20 mouse cellular contexts compared by ENCODE assay signal in genomic region chr8:128171116-128171515, GRCm38 (mm10).
DNase-seq lines count a peak whose midpoint lies in the region; ATAC-seq and TF ChIP-seq lines count a peak whose summit lies in the region.
"Had no signal": no experiment of that assay in that cellular context is flagged by ENCODE, and none has a peak within 500 bp of the region (broad histone marks: within the 10 kb centered on the region; RNA-seq: fewer than 3 reads in every experiment).

No protein-coding gene starts in this region.

- no peak overlapping the region for H3K4me3 ChIP-seq in kidney, embryonic 14.5 days (ENCODE audit: low read length)
- H3K4me3 ChIP-seq in forebrain, postnatal 0 days (ENCODE audit: low read depth, low read length) = no peak overlapping the region
- H3K4me3 ChIP-seq: heart, embryonic 12.5 days; limb, embryonic 12.5 days; liver, embryonic 15.5 days; midbrain, embryonic 10.5 days had no signal

- WGBS in kidney, embryonic 14.5 days = 33% methylated on average over 1 of the region's 1 CpGs
- WGBS in forebrain, postnatal 0 days = 48% methylated on average over 1 of the region's 1 CpGs

- H3K27me3 ChIP-seq in kidney, embryonic 14.5 days (ENCODE audit: control insufficient read depth, insufficient read depth, low read length) = no peaks in the 10 kb centered on the region
- H3K27me3 ChIP-seq in forebrain, postnatal 0 days (ENCODE audit: insufficient read depth, low read length) = no peaks in the 10 kb centered on the region
- H3K27me3 ChIP-seq: heart, embryonic 12.5 days; limb, embryonic 12.5 days; liver, embryonic 15.5 days had no signal

- no peak for TF ChIP-seq CTCF in forebrain, postnatal 0 days (IDR thresholded peaks at IDR 0.05; ENCODE audit: low read depth)

- no peak overlapping the region for H3K27ac ChIP-seq in kidney, embryonic 14.5 days (ENCODE audit: low read depth, low read length)
- no peak overlapping the region for H3K27ac ChIP-seq in forebrain, postnatal 0 days (ENCODE audit: low read depth, low read length)
- H3K27ac ChIP-seq: limb, embryonic 12.5 days; liver, embryonic 15.5 days; midbrain, embryonic 10.5 days had no signal

- no peaks in the 10 kb centered on the region for H3K9me3 ChIP-seq in kidney, embryonic 14.5 days (ENCODE audit: control insufficient read depth, low read length)
- no peaks in the 10 kb centered on the region for H3K9me3 ChIP-seq in forebrain, postnatal 0 days (ENCODE audit: low read length)
- H3K9me3 ChIP-seq: heart, embryonic 12.5 days; limb, embryonic 12.5 days; liver, embryonic 15.5 days; midbrain, embryonic 10.5 days had no signal

- no peaks in the 10 kb centered on the region for H3K36me3 ChIP-seq in kidney, embryonic 14.5 days (ENCODE audit: control insufficient read depth, insufficient read depth, low read length)
- no peaks in the 10 kb centered on the region for H3K36me3 ChIP-seq in forebrain, postnatal 0 days (ENCODE audit: insufficient read depth)
- H3K36me3 ChIP-seq: heart, embryonic 12.5 days; limb, embryonic 12.5 days; liver, embryonic 15.5 days; midbrain, embryonic 10.5 days had no signal

- H3K9ac ChIP-seq in kidney, embryonic 14.5 days (ENCODE audit: low read depth, low read length) = no peak overlapping the region
- H3K9ac ChIP-seq in forebrain, postnatal 0 days = no peak overlapping the region
- H3K9ac ChIP-seq: heart, embryonic 12.5 days; limb, embryonic 12.5 days; liver, embryonic 15.5 days had no signal

- ATAC-seq in kidney, embryonic 14.5 days (ENCODE audit: low FRiP score, low TSS enrichment) = no peak
- ATAC-seq in megakaryocyte progenitor cell, adult 5-6 weeks (replicated peaks; ENCODE audit: poor library complexity) = peak; percentile 90
- no peak for ATAC-seq in forebrain, postnatal 0 days
- ATAC-seq: forebrain, embryonic 16.5 days; inflammation-experienced regulatory T-cells, adult 6 months had no signal

- H3K4me1 ChIP-seq in kidney, embryonic 14.5 days (ENCODE audit: control insufficient read depth, insufficient read depth, low read length) = no peaks in the 10 kb centered on the region
- H3K4me1 ChIP-seq in forebrain, postnatal 0 days (ENCODE audit: insufficient read depth) = no peaks in the 10 kb centered on the region
- H3K4me1 ChIP-seq: limb, embryonic 12.5 days; liver, embryonic 15.5 days had no signal

- peak; percentile 16 for DNase-seq in kidney, adult 9 months
- DNase-seq in CD4-positive helper T cell, adult 2 months (ENCODE audit: low read depth, low spot score) = peak; percentile 14
- peak; percentile 10 for DNase-seq in adrenal gland, postnatal 25 days
- DNase-seq in forebrain, postnatal 0 days = no peak
- no peak for DNase-seq in layer of hippocampus, adult 9-10 months (ENCODE audit: low spot score)
- DNase-seq in neural tube, embryonic 10.5 days (ENCODE audit: extremely low spot score, low spot score) = no peak
- DNase-seq: cerebellum, adult 2 months; embryo, embryonic 11 days; gastrocnemius, postnatal 36 days; heart, postnatal 4 days; kidney, postnatal 4 days; thymus, postnatal 4 days had no signal

- H3K4me2 ChIP-seq in kidney, embryonic 14.5 days (replicated peaks; ENCODE audit: low read depth, low read length) = no peak overlapping the region
- H3K4me2 ChIP-seq in forebrain, postnatal 0 days (ENCODE audit: low read depth) = no peak overlapping the region
- H3K4me2 ChIP-seq: heart, embryonic 12.5 days; limb, embryonic 12.5 days; liver, embryonic 15.5 days had no signal

Comparison
In these comparisons a context has a peak if more than half of its experiments do, and no peak if none do; other contexts are left out.
1. DNase-seq: peak in kidney, adult 9 months (single experiment), CD4-positive helper T cell, adult 2 months (single experiment) and adrenal gland, postnatal 25 days (single experiment); none in forebrain, postnatal 0 days (single experiment), layer of hippocampus, adult 9-10 months (single experiment) and neural tube, embryonic 10.5 days (single experiment).